Mouse (Mus musculus) adrenal gland, postnatal 36 days (tissue): ENCODE measurements at regions not wholly inside any gene's neighbourhood (a gene's known extent, or its start where the extent isn't known, plus 50 kb on each side); places are given as distances from the start of the nearest gene placed in this dataset.
A peak's percentile ranks its signal among the peaks of the same experiment; 100 is the strongest.

Experiments
- DNase-seq, 2 experiments: peaks; one replicate each; pipeline ENCODE4 v3.0.0; 2021; ENCODE audit warnings: mixed read lengths in 1 of 2

DNA sequence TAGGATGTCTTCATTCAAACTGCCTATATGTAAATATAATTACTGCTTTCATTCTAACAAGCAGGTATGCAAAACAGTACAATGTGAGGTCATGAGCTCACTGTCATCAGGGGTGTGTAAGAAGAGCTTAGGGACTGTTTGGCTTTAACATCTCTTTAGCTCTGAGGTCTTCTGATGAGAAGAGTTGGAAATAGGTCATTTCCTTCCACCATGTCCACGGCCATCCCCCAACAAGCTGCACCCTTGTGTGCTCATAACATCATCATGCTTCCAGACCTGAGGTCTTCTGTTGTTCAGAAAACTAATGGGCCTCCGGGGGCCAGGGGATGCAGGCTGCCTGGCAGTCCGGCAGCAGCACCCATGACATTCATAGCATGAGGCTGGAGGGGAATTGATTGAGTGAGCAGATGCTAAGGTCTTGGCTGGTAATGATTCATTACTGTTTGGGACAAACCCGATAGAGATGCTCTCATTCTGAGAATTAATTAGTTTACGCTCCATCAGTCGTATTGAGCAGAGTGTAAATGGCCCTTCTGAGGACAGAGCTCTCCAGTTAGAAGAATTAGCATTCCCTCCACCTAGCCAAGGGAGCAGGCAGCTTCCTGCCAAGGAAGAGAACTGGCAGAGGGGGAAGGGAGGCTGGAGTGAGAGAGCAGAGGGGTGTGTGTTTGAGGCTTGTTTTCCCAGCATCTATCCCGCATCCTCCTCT is 64.0 kb downstream of the Rps24 start:
- no peak for DNase-seq

DNA sequence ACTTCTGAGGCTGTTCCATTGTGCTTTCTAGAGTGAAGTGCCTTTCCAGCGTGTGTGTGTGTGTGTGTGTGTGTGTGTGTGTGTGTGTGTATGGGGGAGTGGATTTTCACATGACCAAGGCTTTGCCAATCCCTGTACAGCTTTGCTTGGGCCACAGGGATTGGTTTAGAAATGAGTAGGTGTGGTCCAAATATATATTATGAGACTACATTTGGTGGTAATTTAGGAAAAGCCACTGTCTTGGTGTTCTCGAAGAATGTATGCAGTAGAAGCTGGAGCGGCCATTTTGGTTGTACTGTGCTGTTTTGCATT is 64.5 kb downstream of the Rps24 start:
- DNase-seq, result no peak

DNA sequence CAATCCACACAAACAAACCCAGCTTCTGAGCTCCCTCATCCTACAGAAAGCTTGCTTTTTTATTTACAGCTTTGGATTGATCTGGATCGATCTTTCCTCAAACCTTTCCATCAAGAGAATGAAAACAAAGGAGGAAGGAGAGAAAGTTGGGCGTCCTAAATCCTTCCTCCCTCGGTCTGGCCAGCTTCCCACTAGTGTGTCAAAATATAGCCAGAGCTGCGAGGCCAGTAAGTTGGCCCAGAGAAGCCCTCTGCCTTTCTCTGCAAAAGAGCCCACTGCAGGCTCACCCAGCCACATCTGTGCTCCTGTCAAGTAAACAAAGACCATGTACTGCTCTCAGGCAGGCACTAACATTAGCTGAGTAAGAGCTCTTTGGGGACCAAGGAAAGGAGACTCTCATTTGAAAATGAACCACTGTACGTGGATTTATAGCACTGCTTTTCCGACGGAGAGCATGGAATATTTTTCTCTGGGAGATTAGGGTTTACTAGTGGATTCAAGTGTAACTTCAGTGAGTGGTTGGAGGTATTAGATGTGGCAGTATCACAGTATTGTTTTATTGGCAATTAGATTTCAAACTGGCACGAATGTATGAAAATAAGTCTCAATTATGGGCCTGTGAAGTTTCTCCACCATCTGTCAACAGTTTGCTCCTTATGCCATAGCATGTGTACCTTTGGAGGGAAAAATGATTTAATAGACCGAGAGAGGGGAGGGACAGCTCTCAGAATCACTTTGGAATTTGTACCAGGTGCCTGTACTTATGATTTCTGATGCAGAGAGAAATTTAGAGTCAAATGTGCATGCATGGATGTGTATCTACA is 78.1 kb downstream of the Rps24 start:
- no peak for DNase-seq

DNA sequence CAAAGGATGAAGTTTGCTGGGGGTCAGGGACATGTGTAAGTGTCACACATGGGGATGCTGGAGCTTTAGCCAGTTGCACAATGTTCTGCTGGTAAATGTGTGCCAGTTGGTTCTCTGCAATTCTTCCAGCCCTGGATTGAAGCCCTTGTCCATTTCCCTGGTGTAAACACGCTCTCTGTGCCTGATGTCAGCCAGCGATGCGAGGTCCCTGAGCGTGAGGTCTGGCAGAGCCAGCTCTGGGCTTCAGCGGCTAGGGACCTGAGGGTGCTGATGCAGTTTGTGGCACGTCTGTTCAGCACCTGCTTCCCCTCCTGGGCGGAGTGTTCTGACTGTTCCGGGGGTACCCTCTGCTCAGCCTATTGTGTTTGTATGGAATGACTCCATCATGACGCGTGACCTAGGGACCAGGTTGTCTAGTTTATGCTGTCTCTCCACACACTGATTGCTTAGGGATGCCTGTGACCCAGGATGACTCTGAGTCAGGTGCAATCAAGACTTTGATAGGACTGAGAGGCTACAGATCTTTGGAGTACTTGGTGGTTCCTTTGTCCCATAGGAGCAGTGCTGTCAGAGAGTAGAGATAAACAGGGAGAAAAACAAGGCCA is 78.9 kb downstream of the Rps24 start:
- DNase-seq, result peak in 1 of 2 experiments; percentile 19

DNA sequence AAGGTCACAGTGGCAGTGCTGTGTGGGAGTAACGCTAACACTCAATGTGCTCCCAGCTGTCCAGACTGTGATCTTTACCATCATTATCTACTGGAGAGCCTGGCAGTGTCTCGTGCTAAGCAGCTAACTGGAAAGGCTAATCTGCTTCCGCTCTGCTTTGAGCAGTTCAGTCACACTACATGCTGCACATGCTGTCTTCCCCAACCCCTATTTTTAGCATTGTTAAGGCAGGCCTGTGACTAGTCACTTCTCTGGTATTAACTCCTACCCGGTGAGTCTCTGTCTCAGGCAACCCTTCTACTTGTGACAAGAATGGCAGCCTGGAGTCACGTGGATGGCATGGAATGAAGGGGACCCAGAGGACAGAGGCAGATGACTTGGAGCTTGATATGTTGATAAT is 88.2 kb downstream of the Rps24 start:
- DNase-seq, result no peak

DNA sequence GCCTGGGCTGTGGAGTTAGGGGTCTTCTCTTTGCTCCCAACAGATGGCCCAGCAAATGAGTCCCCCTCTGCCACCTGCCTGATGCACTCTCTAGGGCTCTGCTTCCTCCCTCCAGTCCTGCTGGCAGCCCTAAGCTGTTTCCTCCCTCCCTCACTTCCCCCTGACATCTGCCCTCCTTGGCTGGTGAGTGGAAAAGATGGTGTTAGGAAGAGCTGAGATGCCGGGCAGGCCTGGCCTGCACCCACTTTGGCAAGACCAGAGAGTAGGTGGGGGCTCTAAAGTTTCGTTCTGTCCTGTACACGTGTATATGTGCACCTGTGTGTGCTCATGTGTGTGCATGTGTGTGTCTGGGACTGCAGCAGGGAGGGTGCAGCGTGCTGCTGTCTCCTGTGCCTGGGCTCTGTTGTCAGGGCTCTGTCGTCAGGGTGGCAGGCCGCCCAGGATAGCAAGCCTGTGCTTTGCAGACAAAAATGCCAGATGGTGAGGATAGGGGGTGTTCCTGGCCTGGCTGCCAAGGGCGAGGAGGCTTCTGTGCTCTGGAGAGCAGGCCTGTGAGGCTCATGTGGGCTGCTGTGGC is 91.7 kb downstream of the Rps24 start:
- peak; percentile 26 to 58 for DNase-seq

DNA sequence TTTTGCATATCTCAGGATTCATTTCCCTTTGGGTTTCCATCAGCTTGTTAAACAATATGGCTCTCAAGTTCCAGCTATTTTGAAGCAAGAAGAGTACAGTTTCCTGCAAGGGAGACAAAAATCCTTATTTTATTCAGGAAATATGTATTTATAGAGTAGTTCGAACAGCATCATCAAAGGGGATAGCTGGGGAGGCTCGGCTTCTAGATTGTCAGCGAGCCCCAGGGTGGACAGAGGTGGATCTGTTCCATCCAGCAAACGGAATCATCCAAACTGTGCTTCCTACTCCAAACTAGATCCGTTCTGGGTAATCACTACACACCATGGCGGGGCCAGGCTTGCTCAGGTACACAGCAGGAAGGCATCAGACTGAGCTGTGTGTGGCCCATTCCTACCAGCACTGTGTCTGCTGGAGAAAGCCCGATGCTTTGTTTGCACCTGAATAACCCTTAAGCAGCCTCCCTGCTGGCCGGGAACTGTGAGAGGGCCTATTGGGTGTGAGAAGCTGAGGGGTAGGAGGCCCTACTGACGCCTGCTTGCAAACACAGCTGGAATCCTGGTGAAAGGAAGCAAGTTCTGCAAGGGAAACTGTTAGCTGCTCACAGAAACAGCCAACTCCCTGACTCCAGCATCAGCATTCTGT is 92.3 kb downstream of the Rps24 start:
- no peak for DNase-seq

DNA sequence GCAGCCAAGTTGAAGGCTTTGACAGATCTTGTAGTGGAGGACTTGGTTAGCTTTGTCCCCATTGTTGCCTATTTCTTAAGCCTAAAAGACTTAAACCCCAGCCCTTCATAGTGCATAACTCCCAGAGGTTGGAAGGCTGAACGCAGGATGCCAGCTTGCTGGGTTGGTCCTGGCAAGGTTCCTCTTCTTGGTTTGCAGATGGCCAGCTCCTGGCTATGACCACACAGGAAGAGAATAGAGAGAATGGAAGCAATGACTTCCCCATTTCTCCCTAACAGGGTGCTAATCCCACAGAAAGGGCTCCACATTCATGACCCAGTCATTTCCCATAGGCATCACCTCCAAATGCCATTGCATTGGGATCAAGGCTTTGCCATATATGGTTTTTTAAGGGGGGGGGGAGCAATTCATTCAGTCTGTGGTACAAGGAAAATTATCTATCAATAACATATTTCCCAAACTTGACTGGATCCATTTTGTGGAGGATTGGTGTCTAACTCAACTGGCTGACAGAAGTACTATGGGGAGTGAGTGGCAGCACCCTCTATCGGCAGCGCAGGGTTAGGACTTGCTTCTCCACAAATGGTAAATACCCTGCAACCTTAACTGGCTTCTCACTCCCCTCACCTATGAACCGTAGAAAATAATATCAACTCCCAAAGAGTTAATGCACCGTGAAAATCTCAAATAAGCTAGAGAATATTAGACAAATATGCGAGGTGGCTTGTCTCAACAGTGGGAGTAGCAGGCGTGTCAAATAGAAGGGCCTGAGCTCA is 99.4 kb downstream of the Rps24 start:
- DNase-seq, result peak in 1 of 2 experiments; percentile 13

DNA sequence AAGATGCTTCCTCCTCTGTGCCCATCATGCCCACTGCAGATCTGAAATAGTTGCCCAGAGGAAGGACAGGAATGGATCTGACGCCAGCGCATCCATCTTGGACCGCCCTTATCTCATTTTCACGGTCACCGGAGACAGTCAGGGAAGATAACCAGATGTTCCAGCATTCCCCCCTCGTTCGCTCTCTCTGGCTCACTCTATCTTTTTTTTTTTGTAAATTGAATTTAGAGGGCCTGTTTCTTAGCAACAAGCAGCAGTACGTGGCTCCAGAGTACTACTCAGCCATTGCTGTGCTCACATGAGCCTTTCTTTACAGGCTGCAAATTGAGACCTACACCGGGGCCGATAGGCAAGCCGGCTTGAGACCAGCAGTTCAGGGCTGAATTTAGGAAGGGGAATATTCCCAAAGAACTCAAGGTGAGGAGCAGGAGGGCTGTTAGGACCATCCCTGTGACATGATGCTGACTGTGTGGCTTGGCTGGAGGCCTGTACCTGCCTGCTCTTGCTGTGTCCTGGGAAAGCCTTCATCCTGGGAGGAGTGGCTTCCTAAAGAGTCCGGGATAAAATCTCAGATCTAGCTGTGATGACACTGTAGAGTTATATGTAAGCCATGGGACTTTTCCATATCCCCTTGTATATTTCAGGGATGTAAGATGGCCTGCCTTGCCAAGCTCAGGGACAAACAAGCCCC is 100.2 kb downstream of the Rps24 start:
- DNase-seq, result peak; percentile 62 to 67

DNA sequence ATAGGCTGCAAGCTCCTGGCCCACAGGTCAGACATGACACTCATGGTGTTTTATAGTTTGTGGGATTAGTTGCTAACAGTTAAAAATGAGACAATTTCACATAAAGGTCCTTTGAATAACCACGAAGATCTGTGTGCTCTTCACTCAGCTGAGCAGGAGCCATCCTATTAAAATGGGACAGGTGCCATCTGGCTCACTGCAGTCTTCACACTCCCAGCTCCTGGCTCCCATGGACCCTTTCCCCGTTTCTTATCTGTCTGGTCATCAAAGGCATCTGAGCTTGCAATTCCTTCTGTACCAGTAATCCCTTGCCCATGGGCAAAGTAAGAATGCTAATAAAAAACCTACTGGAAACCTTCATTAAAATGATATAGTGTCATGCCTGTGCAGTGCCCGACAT is 101.1 kb downstream of the Rps24 start:
- DNase-seq, result no peak

DNA sequence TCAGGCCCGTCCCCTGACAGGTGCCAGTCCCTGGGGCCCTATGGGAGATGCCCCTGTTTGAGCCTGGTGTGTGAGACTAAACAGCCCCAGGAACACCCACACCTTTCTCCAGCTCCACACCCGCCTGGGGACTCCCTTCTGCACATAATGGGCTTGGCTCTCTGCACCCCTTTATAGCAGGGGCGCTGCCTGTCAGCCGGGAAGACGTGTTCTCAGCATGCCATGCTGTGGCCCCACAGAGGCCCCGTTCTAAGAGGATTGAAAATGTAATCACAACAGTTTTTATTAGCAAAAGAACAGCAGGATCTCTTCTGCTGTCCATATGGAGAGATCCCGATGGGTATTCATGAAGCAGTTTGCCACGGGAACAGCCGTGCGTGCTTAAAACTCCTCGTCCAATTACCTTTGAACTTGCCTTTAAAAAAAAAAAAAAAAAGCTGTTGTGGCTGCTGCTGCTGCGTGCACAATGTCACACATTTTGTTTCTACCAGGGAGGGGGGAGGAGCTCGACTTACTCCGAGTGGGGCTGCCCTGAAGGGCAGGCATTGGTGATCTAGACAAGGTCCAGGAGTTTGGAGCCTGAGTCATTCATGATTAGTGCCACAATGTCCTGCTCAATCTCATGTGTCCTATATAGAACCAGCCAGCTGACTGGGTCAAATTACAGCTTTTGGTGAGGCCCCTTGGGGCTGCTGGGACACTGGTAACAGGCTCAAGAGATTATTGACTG is 119.7 kb downstream of the Rps24 start:
- peak; percentile 1 to 25 for DNase-seq

DNA sequence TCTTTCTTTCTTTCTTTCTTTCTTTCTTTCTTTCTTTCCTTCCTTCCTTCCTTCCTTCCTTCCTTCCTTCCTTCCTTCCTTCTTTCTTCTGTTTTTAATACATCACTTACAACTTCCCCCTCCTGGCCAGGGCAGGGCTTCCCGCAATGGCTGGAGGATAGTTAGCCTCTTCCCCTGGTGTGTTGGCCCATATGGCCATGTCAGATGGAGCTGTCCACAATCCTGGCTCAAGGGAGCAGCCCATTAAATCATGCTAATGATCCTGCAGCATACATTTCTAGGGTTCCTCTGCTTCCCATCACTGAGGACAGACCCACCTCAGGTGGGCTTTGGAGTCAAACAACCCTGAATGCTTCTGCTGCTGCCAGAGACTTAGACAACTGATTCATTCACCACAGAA is 121.4 kb downstream of the Rps24 start:
- no peak for DNase-seq

DNA sequence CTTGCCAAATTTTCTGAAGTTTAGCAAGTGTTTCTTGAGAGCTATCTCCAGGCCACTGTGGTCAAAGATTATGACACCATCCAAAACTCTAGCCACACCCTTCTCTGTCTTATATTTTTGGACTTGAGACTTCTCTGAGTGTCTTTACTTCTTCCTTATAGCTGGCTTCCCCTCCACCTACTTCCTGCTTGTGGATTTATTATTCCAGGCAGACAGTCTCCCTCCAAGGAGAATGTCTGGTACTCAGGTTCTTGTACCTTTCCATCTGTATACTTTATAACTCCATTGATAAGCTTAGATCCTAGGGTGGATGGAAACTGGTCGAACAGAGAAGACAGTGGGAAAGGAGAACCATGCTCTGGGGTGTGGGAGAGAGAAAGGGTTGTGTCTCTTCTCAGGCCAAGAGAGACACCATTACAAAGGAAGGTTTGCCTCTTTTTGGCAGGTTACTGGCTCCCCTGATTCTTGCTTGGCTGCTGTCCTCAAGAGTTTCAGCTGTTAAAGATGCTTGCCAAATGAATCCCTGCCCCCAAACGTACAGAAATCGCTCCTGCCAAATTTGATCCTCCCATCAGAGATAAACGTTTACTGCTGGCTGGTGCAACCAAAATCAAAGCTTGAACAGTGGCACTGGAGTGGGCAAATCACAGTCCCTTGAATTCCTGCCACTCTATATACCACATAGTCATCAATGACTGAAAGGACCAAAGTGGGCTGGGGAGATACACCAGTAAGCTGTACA is 125.5 kb downstream of the Rps24 start:
- DNase-seq, result no peak

DNA sequence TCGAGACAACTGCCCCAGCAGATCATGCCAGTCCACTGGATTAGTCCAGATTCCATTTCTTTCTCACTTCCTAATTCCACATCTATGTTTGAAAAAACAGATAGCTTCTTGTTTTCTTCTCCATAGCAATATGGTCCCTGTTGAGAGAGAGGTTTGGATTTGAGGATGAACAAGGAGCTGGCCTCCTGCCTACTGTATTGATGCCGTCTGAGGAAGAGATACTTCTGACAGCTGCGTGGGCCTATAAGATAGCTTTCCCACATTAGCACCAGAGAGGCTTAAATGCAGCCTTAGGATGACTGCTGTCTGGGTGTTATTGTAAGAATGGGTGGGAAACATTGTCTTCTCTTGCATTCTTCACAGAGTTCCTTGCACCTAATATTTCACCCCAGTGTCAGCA is 128.9 kb downstream of the Rps24 start:
- DNase-seq, result no peak

DNA sequence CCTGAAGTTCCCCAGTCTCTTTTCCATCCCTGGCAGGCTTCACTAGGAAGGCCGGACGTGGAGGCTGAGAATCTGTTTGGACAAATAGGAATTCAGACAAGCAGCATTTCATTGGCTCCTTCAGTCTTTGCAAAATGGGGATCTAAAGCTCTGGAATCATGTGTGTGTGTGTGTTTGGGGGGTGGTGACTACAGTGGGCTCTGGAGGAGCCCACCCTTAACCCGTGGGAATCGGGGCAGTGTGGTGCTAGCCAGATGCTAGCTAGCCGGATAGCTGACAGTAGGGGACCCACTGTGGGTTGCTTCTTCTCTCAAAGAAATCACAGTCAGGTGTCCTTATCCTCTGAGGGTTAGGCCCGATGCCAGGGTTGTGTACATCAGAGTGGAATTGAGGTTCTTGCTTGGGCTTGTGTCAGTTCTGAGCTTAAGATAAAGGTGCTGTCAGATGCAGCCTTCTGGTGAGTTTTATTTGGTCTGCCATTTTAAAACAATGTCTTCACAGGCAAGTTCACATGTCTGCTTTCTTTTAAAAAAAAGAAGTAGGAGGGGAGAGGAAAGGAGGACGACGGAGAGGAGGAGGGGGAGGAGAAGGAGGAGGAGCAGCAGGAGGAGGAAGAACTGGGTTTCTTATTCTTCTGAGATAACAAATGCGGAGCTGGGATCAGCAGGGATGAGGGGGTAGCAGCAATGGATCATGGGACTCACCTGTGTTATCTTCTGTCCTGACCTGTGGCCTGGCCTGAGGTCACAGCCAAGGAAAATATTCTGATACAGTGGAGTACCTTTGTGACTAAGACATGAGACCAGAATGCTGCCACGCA is 129.6 kb downstream of the Rps24 start:
- DNase-seq, result no peak

DNA sequence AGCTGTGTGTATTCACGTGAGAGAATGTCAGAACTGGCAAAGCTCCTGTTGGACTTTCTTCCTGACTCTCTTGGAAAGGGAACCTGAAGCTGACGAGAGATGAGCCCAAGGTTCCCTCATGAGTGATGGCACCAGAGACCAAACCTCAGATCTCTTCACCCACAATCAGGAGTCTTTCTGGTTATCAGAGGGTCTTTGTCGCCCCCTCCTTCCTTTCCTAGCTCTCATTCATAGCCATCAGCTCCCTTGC is 130.1 kb downstream of the Rps24 start:
- DNase-seq, result no peak

DNA sequence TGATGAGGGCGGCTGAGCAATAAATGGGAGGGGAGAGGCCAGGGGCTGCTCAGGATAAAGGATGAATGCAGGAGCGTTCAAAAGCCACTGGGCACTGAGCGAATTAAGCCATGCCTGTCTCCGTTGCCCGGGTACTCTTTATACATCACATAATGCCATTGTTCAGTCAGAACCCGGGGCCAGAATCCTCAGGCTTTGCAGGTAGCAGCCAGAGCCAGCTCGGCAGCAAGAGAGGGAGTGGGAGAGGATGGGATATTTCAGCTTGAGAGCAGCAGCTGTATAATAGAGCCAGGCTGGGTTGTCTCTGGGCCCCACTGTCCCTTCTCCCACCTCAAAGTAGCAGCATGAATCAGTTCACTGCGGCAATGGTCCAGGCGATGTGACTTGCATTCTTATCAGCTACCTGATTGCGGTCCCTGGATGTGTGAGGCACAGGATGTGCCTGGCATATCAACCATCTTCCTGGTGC is 130.5 kb downstream of the Rps24 start:
- DNase-seq, result no peak

DNA sequence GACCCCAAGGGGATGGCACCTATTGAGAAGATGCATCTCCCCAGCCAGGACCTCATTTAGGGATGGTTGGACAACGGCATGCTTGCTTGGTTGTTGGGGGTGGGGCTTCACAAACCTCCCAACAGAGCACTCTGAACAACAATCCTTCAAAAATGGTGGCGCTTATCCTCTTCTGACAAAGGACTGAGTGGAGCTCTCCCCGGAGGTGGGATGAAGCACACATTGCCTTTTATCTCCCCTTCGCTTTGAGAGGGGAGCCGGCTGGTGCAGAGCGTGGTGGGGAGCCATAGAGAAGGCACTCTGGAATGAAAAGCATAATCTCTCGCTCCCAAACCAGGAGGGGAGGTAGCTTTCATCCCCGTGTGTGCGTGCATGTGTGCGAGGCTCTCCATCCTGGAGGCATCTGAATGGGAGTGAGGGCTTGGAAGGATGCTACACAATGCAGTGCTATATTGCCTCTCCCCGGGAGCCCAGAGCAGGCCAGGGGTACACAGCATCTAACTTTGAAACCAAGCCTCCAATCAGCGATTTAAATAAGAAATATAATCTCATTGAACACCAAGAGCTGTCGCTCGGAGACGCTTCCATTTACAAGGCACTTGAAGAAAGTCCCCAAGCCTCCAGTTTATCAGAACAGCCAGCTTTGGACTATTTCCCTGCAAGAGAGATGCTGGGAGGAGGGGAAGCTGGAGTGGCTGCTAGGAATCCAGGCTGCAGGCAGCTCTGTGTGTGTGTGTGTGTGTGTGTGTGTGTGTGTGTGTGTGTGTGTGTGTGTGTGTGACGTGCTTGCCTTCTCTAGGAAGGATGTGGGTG is 131.5 kb downstream of the Rps24 start:
- no peak for DNase-seq
